Mouse (Mus musculus): ENCODE results near the gene Zcchc9.

GRCm38 (mm10) chr13:91796916-91797315, 10.6 kb downstream of the Zcchc9 start:
- no peak for TF ChIP-seq CTCF (IDR thresholded peaks at IDR 0.05; ENCODE audit: borderline replicate concordance, insufficient read depth, low read length)
- TF ChIP-seq POLR2A (IDR thresholded peaks at IDR 0.05; ENCODE audit: low read depth, low read length), result no peak

Measured in embryonic fibroblast, embryonic 13.5 days (primary cell).